Mouse (Mus musculus): ENCODE measurements around the gene Rassf4.

DNA sequence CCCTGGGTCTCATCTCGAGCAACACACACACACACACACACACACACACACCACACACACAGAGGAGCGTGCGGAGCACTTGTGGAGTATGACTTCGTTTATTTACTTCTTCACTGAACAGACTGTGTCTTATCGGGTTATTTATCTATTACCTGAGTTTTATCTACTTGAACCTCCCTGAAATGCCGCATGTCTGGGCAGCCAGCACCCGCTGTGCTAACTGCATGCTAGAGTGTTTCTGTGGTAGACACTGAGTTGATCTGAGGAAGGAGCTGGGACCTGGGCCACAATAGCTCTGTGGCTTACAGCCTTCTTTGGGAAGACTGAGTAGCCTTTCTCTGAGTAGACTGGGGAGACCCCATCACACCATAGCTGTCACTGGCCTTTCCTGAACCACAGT, 44.1 kb upstream of the Rassf4 start:
- TF ChIP-seq CTCF (IDR thresholded peaks at IDR 0.05; ENCODE audit: insufficient read depth, low read length), result no peak
- no peak for TF ChIP-seq POLR2A (IDR thresholded peaks at IDR 0.05; ENCODE audit: borderline replicate concordance, extremely low read depth, low read depth, low read length)

Measured in lung, adult 2 months (tissue).